Mouse (Mus musculus) C2C12 (cell line): ENCODE measurements around the gene Ost4.

Source experiments
- CTCF ChIP-seq: IDR thresholded peaks from one replicate; pipeline ENCODE4 v1.5.1; 2011; ENCODE audit not compliant: control insufficient read depth, insufficient read depth, insufficient read length
- FOSL1 ChIP-seq: IDR thresholded peaks from one replicate; pipeline ENCODE4 v1.8.0; 2011; ENCODE audit warnings: mild to moderate bottlenecking, low read length; ENCODE audit not compliant: poor library complexity, insufficient read depth, severe bottlenecking
- MAX ChIP-seq: IDR thresholded peaks from one replicate; pipeline ENCODE4 v1.6.1; 2011; ENCODE audit warnings: mild to moderate bottlenecking, control low read depth
- USF1 ChIP-seq: IDR thresholded peaks from one replicate; pipeline ENCODE4 v1.6.1; 2011; ENCODE audit warnings: low read depth, mild to moderate bottlenecking, control low read depth, moderate library complexity

- TF ChIP-seq CTCF = no peak
- no peak for TF ChIP-seq MAX
- TF ChIP-seq FOSL1 = no peak
- TF ChIP-seq USF1 = no peak
Measured at GRCm38 (mm10) chr5:30927945-30928529, 20.4 kb upstream of the Ost4 start.
